Mouse (Mus musculus): ENCODE results near the gene Akt1s1.

Akt1s1 gene

GRCm38 (mm10) chr7:44826771-44827170, 22.0 kb upstream of the Akt1s1 start:
- DNase-seq, result no peak

- no peak for DNase-seq
Observed at GRCm38 (mm10) chr7:44828706-44829105, 20.1 kb upstream of the Akt1s1 start.

- no peak for DNase-seq
Observed at GRCm38 (mm10) chr7:44832763-44833162, 16.0 kb upstream of the Akt1s1 start.

GRCm38 (mm10) chr7:44835373-44836015, 13.3 kb upstream of the Akt1s1 start:
- no peak for DNase-seq

- no peak for DNase-seq
Observed at GRCm38 (mm10) chr7:44836016-44836404, 12.8 kb upstream of the Akt1s1 start.

- DNase-seq, result no peak
Observed at GRCm38 (mm10) chr7:44836423-44837053, 12.3 kb upstream of the Akt1s1 start.

- no peak for DNase-seq
Observed at GRCm38 (mm10) chr7:44838073-44838472, 10.7 kb upstream of the Akt1s1 start.

- DNase-seq, result no peak
Observed at GRCm38 (mm10) chr7:44839171-44839490, 9.7 kb upstream of the Akt1s1 start.

- peak; percentile 48 to 61 for DNase-seq
Observed at GRCm38 (mm10) chr7:44839491-44840191, 9.2 kb upstream of the Akt1s1 start.

- no peak for DNase-seq
Observed at GRCm38 (mm10) chr7:44840426-44840825, 8.4 kb upstream of the Akt1s1 start.

- DNase-seq, result no peak
Observed at GRCm38 (mm10) chr7:44841825-44842463, 6.8 kb upstream of the Akt1s1 start.

- DNase-seq, result no peak
Observed at GRCm38 (mm10) chr7:44845006-44845405, 3.8 kb upstream of the Akt1s1 start.

GRCm38 (mm10) chr7:44846804-44847203, 2.0 kb upstream of the Akt1s1 start:
- no peak for DNase-seq

- no peak for DNase-seq
Observed at GRCm38 (mm10) chr7:44847772-44848171, 1.0 kb upstream of the Akt1s1 start.

- DNase-seq, result peak; percentile 95 to 96
Observed at GRCm38 (mm10) chr7:44849416-44850111, 773 bp downstream of the Akt1s1 start.

GRCm38 (mm10) chr7:44850146-44850545, 1.4 kb downstream of the Akt1s1 start:
- peak; percentile 92 to 94 for DNase-seq

GRCm38 (mm10) chr7:44850789-44851624, 2.2 kb downstream of the Akt1s1 start:
- no peak for DNase-seq

GRCm38 (mm10) chr7:44851625-44852234, 2.9 kb downstream of the Akt1s1 start:
- no peak for DNase-seq

GRCm38 (mm10) chr7:44852259-44853027, 3.7 kb downstream of the Akt1s1 start:
- no peak for DNase-seq

GRCm38 (mm10) chr7:44853065-44853464, 4.3 kb downstream of the Akt1s1 start:
- DNase-seq, result no peak
